ENCODE assay signal across 8 mouse cellular contexts in genomic region chr17:32142907-32143854, GRCm38 (mm10). TPM values are rescaled to one million over a fixed set of nuclear protein-coding genes. Genes with fewer than 3 reads are reported as not detected.
DNase-seq lines count a peak whose midpoint lies in the region; ATAC-seq and TF ChIP-seq lines count a peak whose summit lies in the region.

No protein-coding gene starts in this region.

- TF ChIP-seq CTCF in gastrocnemius, adult 2 months (IDR thresholded peaks at IDR 0.05), result no peak; the same call in none of the 2 replicates
- TF ChIP-seq CTCF in hindbrain, postnatal 0 days (IDR thresholded peaks at IDR 0.05; ENCODE audit: low read depth), result peak; percentile 93
- TF ChIP-seq CTCF in left cerebral cortex, adult 2 months (IDR thresholded peaks at IDR 0.05), result peak; percentile 94

- H3K36me3 ChIP-seq in hindbrain, postnatal 0 days (ENCODE audit: insufficient read depth, low read length), result peaks cover 4% of the 10 kb centered on the region; the same call in 1 of the 2 replicates
- no peaks in the 10 kb centered on the region for H3K36me3 ChIP-seq in megakaryocyte, embryonic 14.5 days (replicated peaks; ENCODE audit: low read length)

- H3K4me2 ChIP-seq in hindbrain, postnatal 0 days (ENCODE audit: low read depth, low read length), result peak overlapping the region; percentile 50

- no peaks in the 10 kb centered on the region for H3K27me3 ChIP-seq in hindbrain, postnatal 0 days (ENCODE audit: insufficient read depth, low read length)
- peaks cover 58% of the 10 kb centered on the region for H3K27me3 ChIP-seq in megakaryocyte, embryonic 14.5 days (replicated peaks)

- peak overlapping the region; percentile 50; the same call in 1 of the 2 replicates for H3K27ac ChIP-seq in gastrocnemius, adult 2 months
- H3K27ac ChIP-seq in hindbrain, postnatal 0 days, result 0 out of 2 replicates have a peak overlapping the region, but pooled peaks have one; percentile 22
- H3K27ac ChIP-seq in left cerebral cortex, adult 2 months, result peak overlapping the region; percentile 70

- peak overlapping the region; percentile 67 for H3K4me3 ChIP-seq in gastrocnemius, adult 2 months
- H3K4me3 ChIP-seq in hindbrain, postnatal 0 days (ENCODE audit: low read length), result peak overlapping the region; percentile 24
- H3K4me3 ChIP-seq in left cerebral cortex, adult 2 months, result peak overlapping the region; percentile 44
- peak overlapping the region; percentile 86 for H3K4me3 ChIP-seq in megakaryocyte, embryonic 14.5 days (replicated peaks)

- DNase-seq in WW6 (ENCODE audit: low read depth, low spot score), result peak; percentile 55
- DNase-seq in cerebellum, postnatal 4 days (ENCODE audit: low spot score in 2 of 2), result peak; percentile 83 to 93
- DNase-seq in gastrocnemius, adult 2 months, result peak; percentile 90
- peak; percentile 90 for DNase-seq in hindbrain, postnatal 0 days (ENCODE audit: low spot score)
- peak; percentile 76 to 83 for DNase-seq in left cerebral cortex, adult 2 months (ENCODE audit: extremely low spot score in 1 of 2, low spot score in 2 of 2)
- DNase-seq in right cerebral cortex, postnatal 10 days (ENCODE audit: low spot score in 2 of 2), result peak; percentile 76 to 84
- peak; percentile 82 for DNase-seq in urinary bladder, postnatal 25 days (ENCODE audit: low spot score)

- H3K4me1 ChIP-seq in hindbrain, postnatal 0 days (ENCODE audit: insufficient read depth, low read length), result no peaks in the 10 kb centered on the region
- peaks cover 39% of the 10 kb centered on the region for H3K4me1 ChIP-seq in megakaryocyte, embryonic 14.5 days

- WGBS in hindbrain, postnatal 0 days, result 19% methylated on average over 39 of the region's 39 CpGs

- H3K9me3 ChIP-seq in hindbrain, postnatal 0 days (ENCODE audit: low read length), result no peaks in the 10 kb centered on the region
- H3K9me3 ChIP-seq in megakaryocyte, embryonic 14.5 days, result no peaks in the 10 kb centered on the region

- peak; percentile 79 for ATAC-seq in hindbrain, postnatal 0 days

- intact Hi-C loops in gastrocnemius, adult 2 months (cut with DNase I), result loop anchor here (1.0 to 10.0 kb wide), 2 partner anchors 66 to 352 kb away; no protein-coding TSS in a partner anchor
- intact Hi-C loops in left cerebral cortex, adult 2 months (cut with DNase I), result loop anchor here (2.0 kb wide), 2 partner anchors 24 to 66 kb away; no protein-coding TSS in a partner anchor

- no peak overlapping the region; the same call in 1 of the 2 replicates for H3K9ac ChIP-seq in hindbrain, postnatal 0 days (replicated peaks; ENCODE audit: low read length)

RNA-seq across cellular contexts. Expression of gene Notch3, which starts 23.5 kb away (rescaled TPM):
- total RNA-seq in gastrocnemius, adult 2 months (2021), result 10 to 100 TPM; 10.7 to 14.8 TPM
- 56.3 and 68.1 TPM in 2 replicates for total RNA-seq in hindbrain, postnatal 0 days (2014; rRNA removed)
- 5.8 and 6.5 TPM in 2 replicates for polyA plus RNA-seq in hindbrain, postnatal 0 days (2015; fragmentation: Nextera tagmentation; extraction: Ambion mirVana)
- 1 to 10 TPM; 7.1 to 7.8 TPM for total RNA-seq in left cerebral cortex, adult 2 months (2021)
- polyA plus RNA-seq in megakaryocyte, embryonic 14.5 days (2012; ENCODE audit: insufficient read depth, low replicate concordance), result 0.23 and 1.4 TPM in 2 replicates

RNA-seq across cellular contexts. Expression of gene Ephx3, which starts 46.2 kb away (rescaled TPM):
- total RNA-seq in gastrocnemius, adult 2 months (2021), result under 1 TPM; 0.25 to 0.61 TPM
- total RNA-seq in hindbrain, postnatal 0 days (2014; rRNA removed), result 0.31 and 0.61 TPM in 2 replicates
- polyA plus RNA-seq in hindbrain, postnatal 0 days (2015; fragmentation: Nextera tagmentation; extraction: Ambion mirVana), result 0.48 TPM in 2 replicates
- under 1 TPM; 0.28 to 0.29 TPM for total RNA-seq in left cerebral cortex, adult 2 months (2021)
- not detected in 2 replicates for polyA plus RNA-seq in megakaryocyte, embryonic 14.5 days (2012; ENCODE audit: insufficient read depth, low replicate concordance)

Comparison
In these comparisons a context has a peak if more than half of its experiments do, and no peak if none do; other contexts are left out.
1. Peak in every context shown above with its lines: DNase-seq, ATAC-seq, H3K4me3 ChIP-seq and H3K27ac ChIP-seq.
2. H3K4me3 ChIP-seq: peak in every context shown above with its lines; median percentile 86 in megakaryocyte, embryonic 14.5 days; 67 in gastrocnemius, adult 2 months; 44 in left cerebral cortex, adult 2 months; 24 in hindbrain, postnatal 0 days.